Mouse (Mus musculus) urinary bladder, postnatal 36 days (tissue): Measurements from ENCODE around the gene Gnas.

ENCODE experiments used
- DNase-seq, 2 experiments: peaks; one replicate each; pipeline ENCODE4 v3.0.0; 2022; ENCODE audit warnings: low spot score in 2 of 2, mixed read lengths in 1 of 2

Gene Gnas

DNA sequence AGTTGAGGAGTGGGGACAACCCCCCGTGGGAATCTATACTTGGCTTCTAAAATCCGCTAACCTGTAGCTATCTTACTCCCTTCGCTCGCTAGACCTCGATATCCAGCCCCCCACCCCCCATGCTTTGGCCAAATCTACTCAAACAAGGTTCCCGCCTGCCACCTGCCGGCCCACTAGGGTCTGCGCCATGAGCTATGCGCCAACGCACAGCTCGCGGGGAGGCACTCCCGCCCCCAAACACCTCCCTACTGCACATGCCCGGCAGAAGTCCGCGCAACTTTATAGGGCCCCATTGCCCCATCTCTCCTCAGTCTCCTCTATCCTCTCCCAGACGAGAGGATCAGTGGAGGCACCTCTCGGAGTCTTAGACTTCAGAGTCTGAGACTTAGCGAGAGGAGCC, at the start of gene Gnas:
Gnas (plus strand) TSS at position 310 of the 400 bp plus-strand sequence.
- peak in 1 of 2 experiments; percentile 39 for DNase-seq

DNA sequence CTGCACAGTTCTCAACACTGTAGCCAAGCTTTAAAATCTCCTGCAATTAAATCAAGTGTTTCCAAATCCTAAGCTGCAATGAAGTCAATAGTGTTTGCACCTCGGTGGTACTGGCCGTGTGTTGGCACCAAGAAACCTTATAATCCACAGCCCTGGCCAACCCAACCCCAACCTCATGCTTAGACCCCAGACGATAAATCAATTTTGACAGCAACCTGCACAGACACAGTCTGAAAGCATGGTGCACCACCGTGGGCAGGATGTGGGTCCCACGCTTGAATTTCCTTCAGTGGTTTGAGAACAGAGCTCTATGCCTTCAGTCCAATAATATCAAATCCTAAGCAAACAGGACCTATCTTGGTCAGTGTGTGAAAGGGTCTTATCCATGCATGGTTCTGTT, 41.7 kb upstream of the Gnas start:
- no peak for DNase-seq

DNA sequence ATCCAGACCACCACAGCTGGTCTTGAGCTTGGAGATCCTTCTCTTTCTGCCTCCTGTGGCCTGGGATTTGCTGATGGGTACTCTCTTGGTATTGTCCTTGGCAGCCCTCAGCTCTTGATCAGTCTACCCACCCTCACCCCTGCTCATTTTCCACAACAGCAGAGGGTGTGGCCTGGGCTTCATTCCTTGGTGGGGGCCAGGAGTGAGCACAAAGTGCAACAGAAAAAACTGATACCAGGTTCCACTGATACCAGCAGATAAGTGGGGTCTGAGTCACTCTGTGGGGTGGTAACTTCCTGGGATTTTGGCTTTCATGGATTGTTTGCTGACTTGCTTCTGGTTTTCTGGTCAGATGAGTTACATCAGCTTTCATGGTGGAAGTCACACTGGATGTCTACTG, 32.2 kb upstream of the Gnas start:
- no peak for DNase-seq

DNA sequence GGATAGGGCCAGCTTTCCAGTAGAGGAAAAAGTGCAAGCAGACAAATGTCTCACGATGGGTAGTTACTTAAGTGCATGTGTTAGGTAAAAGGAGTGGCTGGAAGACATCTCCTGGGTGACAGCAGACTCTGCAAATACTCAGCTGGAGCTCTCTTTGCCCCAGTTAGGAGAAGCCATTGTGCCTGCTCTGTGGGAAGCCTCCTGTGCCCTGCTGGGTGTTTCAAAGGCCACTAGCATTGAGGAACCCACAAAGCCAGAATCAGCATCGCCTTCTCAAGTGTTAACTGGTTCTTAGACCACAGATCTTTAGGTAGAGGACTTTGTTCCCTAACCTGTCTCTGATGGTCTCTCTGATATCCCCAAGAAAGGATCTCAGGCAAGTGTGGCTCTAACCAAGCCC, 26.8 kb upstream of the Gnas start:
- no peak for DNase-seq

DNA sequence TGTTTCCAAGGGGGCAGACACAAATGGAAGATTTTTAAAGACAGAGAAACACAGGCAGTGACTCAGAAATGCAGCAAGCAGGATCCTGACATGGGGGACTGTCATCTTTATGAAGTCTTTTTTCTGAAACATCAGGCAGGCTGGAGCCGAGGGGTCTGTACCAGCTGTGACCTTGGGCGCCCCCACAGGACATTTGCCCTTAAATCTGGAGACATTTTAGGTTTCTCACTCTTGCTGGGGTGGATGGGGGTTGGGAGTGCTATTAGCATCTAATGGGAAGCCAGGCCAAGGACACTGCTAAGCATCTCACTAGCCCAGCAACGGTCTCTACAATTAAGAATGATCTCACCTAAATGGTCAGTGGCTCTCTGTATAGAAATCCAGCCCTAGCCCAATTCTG, 24.1 kb upstream of the Gnas start:
- DNase-seq: no peak

DNA sequence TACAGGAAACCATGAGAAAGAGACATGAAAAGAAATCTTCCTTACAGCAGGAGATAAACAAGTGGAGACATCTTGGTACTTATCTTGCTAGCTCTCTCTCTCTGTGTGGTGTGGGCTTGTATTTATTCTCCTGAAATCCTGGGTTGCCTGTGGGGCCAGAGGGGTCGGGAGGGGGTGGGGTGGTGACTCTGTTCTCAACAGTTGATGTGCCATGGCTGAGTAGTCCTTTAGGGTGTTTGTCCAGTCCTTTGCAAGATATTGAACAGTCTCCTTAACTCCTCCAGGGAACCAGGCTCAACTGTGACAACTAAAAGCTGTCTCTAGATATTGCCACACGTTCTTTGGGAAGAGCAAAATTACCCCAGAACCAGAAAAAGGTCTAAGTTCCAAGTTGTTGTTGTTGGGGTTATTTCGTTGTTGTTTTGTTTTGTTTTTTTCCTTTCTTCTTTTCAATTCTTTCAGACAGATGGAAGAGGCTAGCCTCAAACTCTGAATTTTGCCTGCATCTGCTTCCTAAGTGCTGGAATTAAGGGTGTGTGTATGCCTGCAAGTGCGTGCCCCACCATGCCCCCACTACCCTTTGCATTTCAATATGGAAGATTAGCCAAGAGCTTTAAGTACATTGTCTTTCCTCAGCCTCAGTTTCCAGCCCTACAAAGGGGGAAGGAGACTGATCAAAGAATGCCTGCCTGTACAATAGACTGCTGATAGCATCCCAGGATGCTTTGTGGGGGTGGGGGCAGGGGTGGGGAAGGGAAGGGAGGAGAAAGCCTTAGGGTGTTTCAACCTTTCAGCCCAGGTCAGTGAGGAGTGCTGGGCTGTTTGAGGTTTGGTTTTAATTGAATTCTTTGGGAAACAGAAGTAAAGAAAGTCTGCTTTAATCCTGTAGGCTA, 23.0 kb upstream of the Gnas start:
- DNase-seq: no peak

DNA sequence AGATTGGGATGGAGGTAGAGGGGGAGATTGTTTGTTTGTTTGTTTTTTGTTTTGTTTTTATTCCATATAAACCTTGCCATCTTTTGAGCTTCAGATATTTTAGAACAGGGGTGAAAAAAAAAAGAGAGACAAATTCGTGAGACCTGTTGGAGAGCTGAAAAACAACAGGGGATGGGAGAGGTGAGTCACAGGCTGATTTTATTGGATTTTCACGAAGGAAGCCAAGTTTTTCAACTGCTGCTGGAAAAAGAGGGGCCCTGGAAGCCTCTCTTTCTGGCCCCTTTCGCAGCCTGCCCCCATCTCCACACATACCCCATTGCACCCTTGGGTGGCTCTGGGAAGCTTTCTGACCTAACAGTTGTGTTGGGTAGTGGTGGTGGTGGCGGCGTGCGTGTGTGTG, 22.3 kb upstream of the Gnas start:
- no peak for DNase-seq

DNA sequence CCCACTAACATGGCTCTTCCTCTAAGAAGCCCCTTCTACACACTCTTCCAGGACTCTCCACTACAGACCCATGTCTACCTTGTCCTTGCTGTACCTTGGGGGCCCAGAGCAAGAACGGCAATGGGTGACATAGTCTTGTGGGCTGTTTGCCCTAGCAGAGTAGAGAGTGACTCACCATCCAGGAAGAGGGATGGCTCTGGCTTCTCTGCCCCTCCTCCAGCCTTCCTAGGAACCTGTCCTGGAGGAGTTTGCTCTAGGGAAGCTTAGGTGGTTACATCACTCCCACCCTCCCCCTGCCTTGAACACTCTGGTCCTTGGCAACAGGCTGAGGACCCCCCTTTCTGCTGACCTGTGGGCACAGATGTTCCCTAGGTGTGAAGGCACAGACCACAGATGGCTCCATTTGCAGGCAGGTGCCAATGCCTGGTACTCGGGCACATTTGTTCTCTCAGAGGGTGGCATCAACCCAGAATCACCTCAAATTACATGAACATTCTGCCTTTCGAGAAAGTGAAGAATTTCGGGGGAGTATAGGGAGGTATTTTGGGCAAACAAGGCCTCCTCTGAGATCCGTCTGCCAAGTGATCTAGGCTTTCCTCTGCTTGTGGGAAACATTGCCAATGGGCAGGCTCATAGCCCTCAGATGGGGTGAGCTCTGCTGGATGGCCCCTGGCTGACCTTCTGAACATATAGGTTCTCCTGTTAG, 20.9 kb upstream of the Gnas start:
- no peak for DNase-seq

DNA sequence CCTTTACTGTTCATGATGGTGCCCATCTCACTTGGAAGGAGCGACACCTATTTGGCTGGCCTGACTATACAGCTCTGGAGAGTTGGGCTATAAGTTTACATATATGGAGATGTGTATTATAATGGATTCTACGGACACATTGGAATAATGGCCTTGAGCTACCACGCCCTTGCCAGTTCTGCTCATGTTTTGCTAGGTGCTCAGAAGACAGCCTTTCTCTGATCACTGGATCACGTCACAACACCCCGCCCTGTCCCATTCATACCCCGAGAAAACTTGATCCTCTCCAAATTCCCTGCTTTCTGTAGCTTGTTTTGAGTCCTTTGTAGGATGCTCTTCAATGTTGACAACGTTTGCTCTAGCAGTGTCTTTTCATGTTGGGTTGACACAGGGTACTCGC, 19.9 kb upstream of the Gnas start:
- no peak for DNase-seq

DNA sequence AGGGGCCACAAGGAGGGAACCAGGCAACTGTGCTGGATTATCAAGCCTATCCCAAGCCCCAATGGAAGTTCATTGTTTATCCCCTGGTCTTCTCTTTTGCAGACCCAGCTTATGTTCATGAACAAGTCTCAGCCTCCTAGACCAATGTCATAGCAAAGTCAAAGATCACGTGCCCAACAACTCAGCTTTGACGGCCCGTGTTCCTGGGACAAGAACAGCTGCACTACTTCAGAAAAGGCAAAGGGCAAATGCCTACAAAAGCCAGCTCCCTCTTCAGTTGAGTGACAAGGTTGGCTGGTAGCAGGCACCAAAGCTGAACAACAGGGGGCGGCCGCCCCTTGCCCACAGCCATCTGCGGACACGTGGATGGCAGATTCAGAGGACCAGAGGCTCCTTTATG, 13.7 kb upstream of the Gnas start:
- no peak for DNase-seq

DNA sequence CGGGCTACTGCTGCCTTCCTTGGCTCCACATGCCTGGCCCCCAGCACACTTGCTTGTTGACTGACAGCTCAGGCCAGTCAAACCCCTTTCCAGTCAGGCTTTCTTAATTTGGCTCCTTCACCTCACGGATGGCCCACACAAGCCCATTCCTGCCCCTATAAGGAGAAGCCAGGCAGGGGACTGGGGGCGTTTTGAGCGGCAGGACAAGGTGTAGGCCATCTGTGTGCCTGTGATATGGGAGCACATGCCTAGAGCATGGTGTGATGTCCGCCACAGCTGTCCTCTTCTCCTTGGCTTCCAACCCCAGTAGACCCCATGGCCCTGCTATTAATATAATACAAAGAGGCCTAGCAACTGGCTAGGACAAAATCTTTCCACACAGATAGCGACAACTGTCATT, 12.7 kb upstream of the Gnas start:
- no peak for DNase-seq

DNA sequence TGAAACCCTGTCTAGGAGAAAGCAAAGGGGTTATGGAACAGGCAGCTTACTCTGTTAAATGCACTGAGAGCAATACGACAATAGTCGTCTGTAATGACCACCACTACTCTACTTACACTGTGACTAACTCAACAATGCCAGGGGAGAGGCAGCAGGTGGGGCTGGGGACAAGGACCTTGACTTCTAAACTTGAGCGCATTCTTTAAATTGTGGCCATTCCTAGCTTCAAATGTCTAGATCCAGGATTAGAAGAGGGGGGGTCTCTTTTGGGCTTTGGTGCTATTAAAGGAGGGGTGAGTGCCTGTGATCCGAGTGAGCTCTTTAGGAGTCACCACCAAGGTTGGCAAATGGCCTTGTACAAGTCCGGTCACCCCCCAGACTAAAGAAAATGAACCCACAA, 11.0 kb upstream of the Gnas start:
- no peak for DNase-seq

DNA sequence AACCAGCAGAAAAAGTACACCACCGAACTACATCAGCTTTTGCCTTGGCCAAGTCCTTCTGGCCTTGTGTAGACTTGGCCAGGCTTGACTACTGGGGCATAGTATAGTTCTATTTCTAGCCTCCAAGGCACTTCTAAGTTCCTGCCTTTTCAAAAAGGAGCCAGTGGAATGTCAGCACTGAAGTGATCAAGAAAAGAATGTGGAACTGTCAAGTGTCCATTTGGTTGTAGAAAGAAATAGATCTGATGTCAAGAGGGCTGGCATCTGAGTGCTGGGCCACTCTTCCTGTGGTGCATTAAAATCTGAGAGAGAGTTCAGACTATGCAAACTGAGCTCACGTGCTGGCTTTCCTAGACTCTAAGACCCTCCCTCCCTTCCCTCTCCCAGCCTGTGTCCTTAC, 10.2 kb upstream of the Gnas start:
- no peak for DNase-seq

DNA sequence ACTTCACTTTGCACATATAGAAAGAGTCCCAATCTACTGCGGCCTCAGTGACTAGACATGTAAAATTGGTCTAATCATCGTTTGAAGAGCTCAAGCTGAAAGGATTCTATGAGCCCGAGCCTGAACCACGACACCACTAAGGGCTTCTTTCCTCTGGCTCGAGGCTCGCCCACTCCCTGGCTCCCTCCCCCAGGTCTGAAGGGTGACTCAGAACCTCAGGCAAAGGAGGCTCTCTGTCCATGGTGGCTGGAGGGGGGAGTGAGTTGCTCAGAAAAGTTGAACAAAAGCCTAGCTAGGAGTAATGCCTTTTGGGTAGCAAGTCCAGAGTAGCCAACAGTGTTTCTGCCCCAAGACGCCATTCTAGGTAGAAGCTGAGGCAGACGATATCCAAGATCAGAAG, 4.3 kb upstream of the Gnas start:
- no peak for DNase-seq

DNA sequence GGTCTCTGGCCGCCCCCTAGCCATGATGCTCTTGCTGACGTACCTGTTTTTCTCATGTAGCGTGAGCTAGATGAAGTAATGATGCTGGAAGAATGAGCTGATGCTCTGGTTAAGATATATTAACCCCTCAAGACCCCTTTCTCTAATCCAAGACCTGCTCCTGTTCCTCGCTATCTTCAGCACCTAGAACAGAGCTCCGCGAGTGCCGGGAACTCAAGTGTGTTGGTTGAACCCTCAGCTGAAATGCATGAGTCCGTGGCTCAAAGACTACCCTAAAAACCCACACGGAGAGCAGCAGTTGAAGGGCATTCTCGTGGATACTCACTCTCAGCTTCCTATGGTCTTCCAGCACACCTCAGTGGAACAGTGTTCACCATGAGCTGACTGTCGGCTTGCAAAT, 779 bp upstream of the Gnas start:
- no peak for DNase-seq

DNA sequence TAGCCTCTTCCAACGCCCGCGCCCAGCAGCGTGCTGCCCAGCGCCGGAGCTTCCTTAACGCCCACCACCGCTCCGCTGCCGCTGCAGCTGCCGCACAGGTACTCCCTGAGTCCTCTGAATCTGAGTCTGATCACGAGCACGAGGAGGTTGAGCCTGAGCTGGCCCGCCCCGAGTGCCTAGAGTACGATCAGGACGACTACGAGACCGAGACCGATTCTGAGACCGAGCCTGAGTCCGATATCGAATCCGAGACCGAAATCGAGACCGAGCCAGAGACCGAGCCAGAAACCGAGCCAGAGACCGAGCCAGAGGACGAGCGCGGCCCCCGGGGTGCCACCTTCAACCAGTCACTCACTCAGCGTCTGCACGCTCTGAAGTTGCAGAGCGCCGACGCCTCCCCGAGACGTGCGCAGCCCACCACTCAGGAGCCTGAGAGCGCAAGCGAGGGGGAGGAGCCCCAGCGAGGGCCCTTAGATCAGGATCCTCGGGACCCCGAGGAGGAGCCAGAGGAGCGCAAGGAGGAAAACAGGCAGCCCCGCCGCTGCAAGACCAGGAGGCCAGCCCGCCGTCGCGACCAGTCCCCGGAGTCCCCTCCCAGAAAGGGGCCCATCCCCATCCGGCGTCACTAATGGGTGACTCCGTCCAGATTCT, 812 bp downstream of the Gnas start:
- DNase-seq: no peak

DNA sequence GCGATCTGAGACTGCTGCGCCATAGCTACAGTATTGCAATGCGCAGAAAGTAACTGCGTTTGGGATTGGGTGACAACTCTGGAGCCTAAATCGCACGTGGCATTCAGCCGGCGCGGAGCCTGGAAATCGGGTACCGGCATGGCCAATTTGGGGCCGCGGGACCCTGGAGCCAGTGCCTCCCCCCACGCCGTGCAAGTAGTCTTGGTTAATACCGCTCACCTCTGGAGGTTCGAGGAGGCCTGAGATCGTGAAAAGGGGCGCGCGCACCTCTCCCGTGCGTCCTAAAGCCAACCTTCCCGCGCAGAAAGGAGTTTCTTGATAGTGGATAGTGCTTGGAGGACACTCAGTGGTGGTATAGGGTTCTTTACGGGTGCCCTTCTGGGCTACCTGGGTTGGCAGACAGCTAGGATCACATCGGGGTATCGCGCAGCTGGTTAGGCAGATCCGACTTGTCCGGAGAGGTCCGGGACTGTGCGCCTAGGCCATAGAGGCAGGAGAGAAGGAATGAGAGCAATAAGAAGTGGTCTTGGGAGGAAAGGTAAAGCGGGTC, 1.9 kb downstream of the Gnas start:
- DNase-seq: no peak

DNA sequence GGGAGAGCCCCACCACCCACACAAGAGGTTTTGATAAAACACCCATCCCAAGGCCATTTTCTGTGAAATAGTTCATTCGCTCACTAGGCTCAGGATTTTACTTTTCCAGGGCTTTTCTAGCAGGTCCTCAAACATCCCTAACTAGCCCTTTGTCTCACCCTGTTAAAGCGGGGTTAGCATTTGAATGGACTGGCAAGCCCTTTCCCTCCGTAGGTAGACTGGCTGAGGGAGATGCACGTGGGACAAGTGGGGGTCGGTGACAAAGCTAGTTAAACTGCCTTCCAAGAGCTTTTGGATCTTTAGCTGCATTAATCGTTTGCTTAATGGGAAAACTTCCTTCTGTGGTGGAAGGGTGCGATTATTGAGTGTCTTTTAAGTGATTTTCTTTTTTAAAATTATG, 3.8 kb downstream of the Gnas start:
- DNase-seq: no peak

DNA sequence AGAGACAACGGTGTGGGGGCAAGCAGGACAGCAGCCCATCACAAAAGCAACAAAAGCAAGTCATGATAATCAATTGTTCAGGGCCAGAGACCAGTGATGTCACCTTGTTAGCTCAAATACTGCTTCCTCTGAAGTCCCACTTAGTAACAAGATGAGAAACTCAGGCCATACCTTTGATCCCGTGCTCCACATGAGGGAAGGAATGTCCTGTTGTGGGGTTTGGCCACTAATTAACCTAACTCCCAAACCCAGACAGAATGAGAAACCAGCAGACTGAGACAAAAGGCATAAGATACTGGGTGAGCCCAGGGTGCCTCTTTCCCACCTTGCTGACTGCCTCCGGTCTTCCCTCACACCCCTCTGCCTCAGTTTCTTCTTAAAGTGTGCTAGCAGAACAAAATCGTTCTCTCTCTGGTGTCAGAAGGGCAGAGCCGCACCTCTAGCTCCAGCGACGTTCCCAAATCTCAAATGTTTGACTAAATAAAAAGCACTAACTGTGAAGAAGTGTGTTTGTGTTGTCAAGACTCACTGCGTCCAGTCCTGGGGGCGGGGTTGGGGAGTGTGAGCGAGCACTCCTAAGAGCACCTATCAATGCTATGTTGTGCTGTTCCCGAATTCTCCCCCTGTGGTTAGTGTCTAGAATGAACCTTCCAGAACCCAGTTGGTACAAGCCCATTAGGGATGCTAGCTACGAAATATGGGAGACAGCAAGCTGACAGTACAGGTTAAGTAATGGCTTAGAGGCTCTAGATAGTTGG, 4.7 kb downstream of the Gnas start:
- DNase-seq: no peak

DNA sequence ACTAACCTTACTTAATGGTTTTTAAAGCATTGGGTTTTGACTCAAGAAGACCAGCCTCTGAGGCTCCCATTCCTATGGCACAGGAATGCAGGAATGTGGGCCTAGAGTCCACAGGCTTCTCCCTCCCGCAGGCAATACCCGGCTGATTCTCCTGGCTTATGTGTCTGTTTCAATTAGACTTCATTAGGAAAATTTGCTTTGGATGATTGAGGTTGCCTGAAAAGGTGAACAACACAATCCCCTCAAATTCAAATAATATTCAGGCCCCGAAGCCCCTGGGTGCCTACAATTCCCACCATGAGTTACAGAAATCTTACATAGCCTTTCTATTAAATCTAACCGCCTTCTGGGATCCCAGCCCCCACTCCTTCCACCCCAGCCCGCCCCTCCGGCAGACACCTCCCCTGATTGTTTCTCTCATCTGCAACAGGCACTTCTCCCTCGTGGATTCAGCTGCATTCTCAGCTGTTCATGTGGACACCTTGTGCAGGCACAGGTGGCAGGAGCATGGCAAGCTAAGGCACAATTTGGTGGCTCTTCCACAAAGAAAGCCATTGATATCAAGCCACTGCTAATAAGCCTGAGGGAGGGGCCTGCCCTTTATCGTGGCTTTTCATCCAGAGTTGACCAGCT, 7.0 kb downstream of the Gnas start:
- DNase-seq: no peak

DNA sequence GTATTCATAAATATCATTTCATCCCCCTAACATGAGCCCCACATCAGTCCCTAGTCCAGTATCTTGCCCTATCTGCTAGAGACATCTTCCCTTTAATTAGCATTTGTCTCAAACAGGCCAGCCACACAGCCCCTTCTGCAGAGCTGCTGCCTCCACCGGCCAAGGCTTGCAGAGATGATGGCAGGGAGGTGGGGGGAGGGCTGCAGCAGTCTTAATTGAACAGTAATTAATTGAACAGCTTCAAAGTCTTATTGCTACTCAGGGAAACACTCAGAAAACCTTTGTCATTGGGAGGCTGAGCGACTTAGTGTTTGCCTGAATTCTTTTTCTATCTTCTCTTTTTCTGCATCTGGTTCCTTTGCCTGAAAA, 7.5 kb downstream of the Gnas start:
- no peak for DNase-seq
